Mouse (Mus musculus) neural tube, embryonic 14.5 days (tissue): ENCODE data around the gene Gm9964. TPM values are rescaled to one million over a fixed set of nuclear protein-coding genes. Genes with fewer than 3 reads are reported as not detected.
A peak's percentile ranks its signal among the peaks of the same experiment; 100 is the strongest.

Experiments
- ATAC-seq: fragments of 200-750 bp; cut with Nextera tagmentation; 2 replicates; pipeline ENCODE4 v1.8.0; 2017; ENCODE audit warnings: low read depth, mild to moderate bottlenecking, moderate TSS enrichment, moderate library complexity
- H3K27ac ChIP-seq: fragments of 300-500 bp; sonication (generic); 2 replicates; pipeline ENCODE4 v1.5.1; 2014; ENCODE audit warnings: low read depth, mild to moderate bottlenecking, control low read depth, low read length, moderate library complexity, mixed read lengths
- H3K27me3 ChIP-seq: fragments of 300-500 bp; sonication (generic); 2 replicates; pipeline ENCODE4 v1.6.1; 2014; ENCODE audit warnings: low read length; ENCODE audit not compliant: control insufficient read depth, insufficient read depth
- H3K36me3 ChIP-seq: fragments of 300-500 bp; sonication (generic); 2 replicates; pipeline ENCODE4 v1.6.1; 2014; ENCODE audit warnings: low read length, mixed read lengths; ENCODE audit not compliant: control insufficient read depth, insufficient read depth
- H3K4me1 ChIP-seq: fragments of 300-500 bp; sonication (generic); 2 replicates; pipeline ENCODE4 v1.6.1; 2014; ENCODE audit warnings: low read length; ENCODE audit not compliant: control insufficient read depth, insufficient read depth
- H3K4me2 ChIP-seq: fragments of 300-500 bp; sonication (generic); 2 replicates; pipeline ENCODE4 v1.6.1; 2014; ENCODE audit warnings: mild to moderate bottlenecking, low read depth, low read length, control low read depth
- H3K4me3 ChIP-seq: fragments of 300-500 bp; sonication (generic); 2 replicates; pipeline ENCODE4 v1.5.1; 2014; ENCODE audit warnings: low read depth, low read length, control low read depth, mixed read lengths
- H3K9ac ChIP-seq: fragments of 300-500 bp; sonication (generic); replicated peaks from 2 replicates; pipeline ENCODE4 v1.6.1; 2014; ENCODE audit warnings: low read depth, mild to moderate bottlenecking, control low read depth, low read length, mixed read lengths
- H3K9me3 ChIP-seq: fragments of 300-500 bp; sonication (generic); 2 replicates; pipeline ENCODE4 v1.6.1; 2016; ENCODE audit warnings: low read length; ENCODE audit not compliant: control insufficient read depth
- WGBS: fragments of 180-500 bp; shearing (Covaris S2); extraction: QIAGEN DNeasy Blood & Tissue Kit; methylation state at CpG from one replicate; pipeline ENCODE4 v1.1.7; 2014; 5-methylcytosine and 5-hydroxymethylcytosine counted together
- polyA plus RNA-seq: library from polyadenylated mRNA; unstranded; fragments of >200 nt; fragmentation: Nextera tagmentation; extraction: Ambion mirVana; gene quantifications from 2 replicates; pipeline ENCODE4 v1.2.1, GENCODE M21; 2014

The Gm9964 gene
- polyA plus RNA-seq, 1 experiment from 2014 or later = 0.29 TPM

DNA sequence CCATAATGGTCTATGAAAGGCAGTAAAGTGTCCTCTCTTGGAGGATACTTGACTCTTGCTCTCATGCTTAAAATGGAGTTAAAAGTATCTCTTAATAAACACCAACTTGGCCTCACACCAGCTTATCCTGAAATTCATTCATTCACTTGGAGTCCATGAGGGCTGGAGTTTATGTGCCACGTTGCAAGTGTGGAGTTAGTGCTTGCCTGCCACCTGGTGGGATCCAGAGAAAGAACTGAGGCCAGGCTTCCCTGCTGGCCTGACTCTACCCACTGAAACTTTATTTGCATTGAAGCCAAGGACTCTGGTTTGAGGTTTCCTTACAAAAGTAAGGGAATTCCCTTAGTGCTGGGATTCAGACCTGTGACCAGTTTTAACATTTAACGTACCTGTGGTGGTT is 6.2 kb downstream of the Gm9964 start:
- Histone ChIP-seq H3K27me3 (no peaks in the 10 kb centered on the region), H3K9me3 (no peaks in the 10 kb centered on the region), H3K4me1 (peaks cover 6% of the 10 kb centered on the region; the same call in 1 of the 2 replicates), H3K27ac (no peak overlapping the region), H3K4me3 (no peak overlapping the region), H3K36me3 (no peaks in the 10 kb centered on the region), H3K9ac (no peak overlapping the region), H3K4me2 (no peak overlapping the region)
- WGBS = 50% methylated on average over 2 of the region's 2 CpGs
- ATAC-seq = no peak

DNA sequence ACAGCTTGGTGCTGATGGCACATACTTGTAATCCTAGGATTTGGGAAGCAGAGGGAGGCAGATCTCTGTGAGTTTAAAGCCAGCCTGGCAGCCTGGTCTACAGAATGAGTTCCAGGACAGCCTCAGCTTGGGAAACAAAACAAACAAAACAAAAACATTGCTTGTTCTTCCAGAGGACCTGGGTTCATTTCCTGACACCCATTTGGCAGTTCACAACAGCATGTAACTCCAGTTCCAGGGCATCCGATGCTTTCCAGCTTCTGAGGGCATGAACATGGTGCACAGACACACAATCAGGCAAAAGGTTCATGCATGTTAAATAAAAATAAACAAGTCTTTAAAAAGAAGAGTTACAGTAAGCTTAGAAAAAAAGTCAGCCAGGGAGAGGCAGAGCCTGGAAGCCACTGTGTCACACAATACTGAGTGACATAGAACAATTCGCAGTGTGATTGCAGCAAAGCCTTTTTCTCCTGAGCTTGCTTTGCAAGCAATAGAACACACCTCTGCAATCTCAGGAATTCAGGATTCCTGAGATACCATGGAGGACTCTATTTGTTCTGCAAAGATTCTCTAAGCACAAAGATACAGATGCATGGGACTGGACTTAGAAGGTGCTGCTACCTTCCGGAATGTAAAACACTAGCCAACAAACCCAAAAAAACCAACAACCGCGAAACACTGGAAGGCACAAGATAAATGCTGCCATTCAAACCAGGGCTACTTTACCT is 7.6 kb downstream of the Gm9964 start:
- ATAC-seq = no peak
- Histone ChIP-seq H3K36me3 (no peaks in the 10 kb centered on the region), H3K9ac (no peak overlapping the region), H3K4me1 (peaks cover 6% of the 10 kb centered on the region; the same call in 1 of the 2 replicates), H3K27me3 (no peaks in the 10 kb centered on the region), H3K4me3 (no peak overlapping the region), H3K27ac (no peak overlapping the region), H3K4me2 (no peak overlapping the region), H3K9me3 (no peaks in the 10 kb centered on the region)
- WGBS = 89% methylated on average over 5 of the region's 5 CpGs

DNA sequence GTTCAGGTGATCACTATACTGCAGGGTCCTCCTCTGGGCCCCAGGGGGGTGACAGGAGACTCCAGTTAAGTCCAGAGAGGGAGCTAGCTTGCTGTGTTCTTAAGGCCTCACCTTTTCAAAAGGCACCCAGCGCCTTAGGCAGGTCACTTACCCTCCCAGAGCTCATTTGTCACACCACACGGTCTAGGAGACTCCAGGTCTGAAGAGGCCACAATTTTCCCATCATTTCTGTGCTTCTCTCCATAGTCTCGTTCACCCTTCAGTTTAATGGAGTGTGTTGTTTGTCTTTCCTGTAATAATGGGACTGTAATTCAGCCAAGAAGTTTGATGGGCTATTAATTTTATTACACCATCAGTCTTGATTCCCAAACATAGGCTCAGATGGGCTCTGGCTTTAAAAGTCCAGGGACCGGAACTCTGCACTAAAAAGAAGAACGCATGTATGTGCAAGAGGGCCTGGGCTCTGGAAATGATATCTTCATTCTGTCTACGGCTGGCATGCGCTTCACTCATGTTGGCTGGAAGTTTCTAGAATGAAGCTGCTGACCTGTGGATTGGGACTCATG is 8.3 kb downstream of the Gm9964 start:
- no peak; the same call in 1 of the 2 replicates for ATAC-seq
- H3K9ac ChIP-seq = no peak overlapping the region
- peak overlapping the region; percentile 60; the same call in 1 of the 2 replicates for H3K27ac ChIP-seq
- 38% methylated on average over 7 of the region's 7 CpGs for whole genome bisulfite sequencing
- no peaks in the 10 kb centered on the region for H3K9me3 ChIP-seq
- no peaks in the 10 kb centered on the region for H3K27me3 ChIP-seq
- H3K4me3 ChIP-seq = no peak overlapping the region
- H3K4me2 ChIP-seq = no peak overlapping the region
- peaks cover 6% of the 10 kb centered on the region; the same call in 1 of the 2 replicates for H3K4me1 ChIP-seq
- H3K36me3 ChIP-seq = no peaks in the 10 kb centered on the region

DNA sequence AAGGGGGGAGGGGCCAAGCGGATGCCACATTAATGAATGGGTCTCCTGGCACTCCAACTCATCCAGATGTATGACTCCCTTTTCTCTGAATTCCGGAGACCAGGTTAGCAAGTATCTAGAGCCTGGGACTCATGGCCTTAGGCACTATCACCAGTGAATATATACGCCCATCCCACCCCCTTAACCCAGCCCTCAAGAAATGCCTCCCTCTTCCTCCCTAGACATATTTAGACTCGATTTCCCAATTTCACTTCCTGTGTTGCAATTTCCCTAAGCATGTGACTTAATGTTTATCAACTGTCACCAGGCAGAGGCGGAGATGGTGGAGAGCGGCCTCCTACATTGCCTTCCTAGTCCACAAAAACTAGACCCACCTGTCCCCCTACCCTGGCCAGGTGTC is 9.3 kb downstream of the Gm9964 start:
- Histone ChIP-seq H3K9me3 (no peaks in the 10 kb centered on the region), H3K9ac (no peak overlapping the region), H3K36me3 (no peaks in the 10 kb centered on the region), H3K27me3 (no peaks in the 10 kb centered on the region), H3K4me3 (no peak overlapping the region), H3K4me1 (peaks cover 6% of the 10 kb centered on the region; the same call in 1 of the 2 replicates), H3K27ac (no peak overlapping the region), H3K4me2 (no peak overlapping the region)
- no peak for ATAC-seq
- 77% methylated on average over 6 of the region's 6 CpGs for WGBS

DNA sequence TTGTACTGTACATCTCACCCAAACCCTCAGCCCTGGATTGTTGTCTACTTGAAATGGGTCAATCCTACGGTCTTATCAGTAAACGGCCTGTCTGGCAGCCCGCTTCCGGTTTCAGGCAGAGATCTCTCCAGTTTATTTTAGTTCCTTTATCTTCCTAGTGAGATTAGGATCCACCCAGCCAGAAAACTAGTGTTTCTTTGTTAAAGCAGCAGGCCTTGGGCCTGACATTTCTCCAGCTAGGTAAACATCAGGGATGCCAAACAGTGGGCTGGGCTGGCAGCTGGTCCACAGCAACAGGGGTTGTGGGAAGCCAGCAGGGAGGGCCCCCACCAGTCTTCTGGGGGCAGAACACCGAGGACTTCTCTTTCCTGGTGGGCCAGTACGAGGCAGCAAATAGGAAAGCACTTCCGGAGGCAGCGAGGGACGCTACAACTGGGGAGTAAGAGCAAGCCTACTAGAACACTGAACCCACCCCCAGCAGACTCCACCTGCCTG is 10.4 kb downstream of the Gm9964 start:
- Histone ChIP-seq H3K27ac (no peak overlapping the region), H3K4me2 (no peak overlapping the region), H3K27me3 (no peaks in the 10 kb centered on the region), H3K9ac (no peak overlapping the region), H3K4me3 (no peak overlapping the region), H3K36me3 (no peaks in the 10 kb centered on the region), H3K9me3 (no peaks in the 10 kb centered on the region), H3K4me1 (peaks cover 6% of the 10 kb centered on the region; the same call in 1 of the 2 replicates)
- WGBS = 77% methylated on average over 9 of the region's 9 CpGs
- no peak for ATAC-seq

DNA sequence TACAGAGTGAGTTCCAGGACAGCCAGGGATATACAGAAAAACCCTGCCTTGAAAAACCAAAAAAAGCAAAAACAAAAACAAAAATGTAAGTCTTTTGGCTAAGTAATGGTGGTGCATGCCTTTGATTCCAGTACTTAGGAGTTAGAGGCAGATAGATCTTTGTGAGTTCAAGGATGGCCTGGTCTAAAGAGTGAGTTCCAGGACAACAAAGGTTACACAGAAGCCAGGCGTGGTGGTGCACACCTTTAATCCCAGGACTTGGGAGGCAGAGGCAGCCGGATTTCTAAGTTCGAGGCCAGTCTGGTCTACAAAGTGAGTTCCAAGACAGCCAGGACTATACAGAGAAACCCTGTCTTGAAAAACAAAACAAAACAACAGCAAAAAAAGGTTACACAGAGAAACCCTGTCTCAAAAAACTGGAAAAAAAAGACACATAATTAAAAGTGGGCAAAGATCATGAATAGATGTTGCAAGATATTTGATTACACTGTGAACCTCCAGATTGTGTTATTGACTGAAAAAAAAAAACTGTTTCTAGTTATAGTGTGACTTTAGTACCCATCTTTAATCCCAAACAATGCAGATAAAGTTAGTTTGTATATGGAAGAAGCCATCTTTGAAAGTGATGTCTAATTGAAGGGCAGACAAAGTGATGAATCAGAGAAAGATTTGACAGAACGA is 13.2 kb downstream of the Gm9964 start:
- Histone ChIP-seq H3K9ac (no peak overlapping the region), H3K27me3 (no peaks in the 10 kb centered on the region), H3K9me3 (no peaks in the 10 kb centered on the region), H3K4me1 (peaks cover 6% of the 10 kb centered on the region; the same call in 1 of the 2 replicates), H3K4me3 (no peak overlapping the region), H3K27ac (no peak overlapping the region), H3K4me2 (no peak overlapping the region), H3K36me3 (no peaks in the 10 kb centered on the region)
- ATAC-seq = no peak
- 94% methylated on average over 4 of the region's 4 CpGs for WGBS

DNA sequence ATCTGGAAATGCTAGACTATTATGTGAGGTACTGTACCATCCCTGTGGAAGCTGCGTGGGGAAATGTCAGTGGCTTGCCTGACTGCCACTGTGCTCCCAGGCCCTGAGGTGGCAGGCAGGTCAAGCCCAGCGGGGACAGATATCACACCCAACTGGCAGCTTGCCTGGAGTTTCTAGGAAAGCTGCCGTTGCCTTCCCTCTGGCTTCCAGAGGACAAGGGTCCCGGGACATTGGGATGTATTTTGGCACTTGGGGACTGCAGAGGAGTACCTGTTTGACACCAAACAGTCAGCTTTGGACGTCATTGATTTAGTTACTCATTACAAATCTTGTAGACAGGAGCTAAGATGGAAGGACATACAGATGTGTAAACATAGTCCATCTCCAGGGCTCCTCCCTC is 15.3 kb downstream of the Gm9964 start:
- ATAC-seq = no peak
- no peak overlapping the region for H3K4me2 ChIP-seq
- 76% methylated on average over 5 of the region's 5 CpGs for WGBS

DNA sequence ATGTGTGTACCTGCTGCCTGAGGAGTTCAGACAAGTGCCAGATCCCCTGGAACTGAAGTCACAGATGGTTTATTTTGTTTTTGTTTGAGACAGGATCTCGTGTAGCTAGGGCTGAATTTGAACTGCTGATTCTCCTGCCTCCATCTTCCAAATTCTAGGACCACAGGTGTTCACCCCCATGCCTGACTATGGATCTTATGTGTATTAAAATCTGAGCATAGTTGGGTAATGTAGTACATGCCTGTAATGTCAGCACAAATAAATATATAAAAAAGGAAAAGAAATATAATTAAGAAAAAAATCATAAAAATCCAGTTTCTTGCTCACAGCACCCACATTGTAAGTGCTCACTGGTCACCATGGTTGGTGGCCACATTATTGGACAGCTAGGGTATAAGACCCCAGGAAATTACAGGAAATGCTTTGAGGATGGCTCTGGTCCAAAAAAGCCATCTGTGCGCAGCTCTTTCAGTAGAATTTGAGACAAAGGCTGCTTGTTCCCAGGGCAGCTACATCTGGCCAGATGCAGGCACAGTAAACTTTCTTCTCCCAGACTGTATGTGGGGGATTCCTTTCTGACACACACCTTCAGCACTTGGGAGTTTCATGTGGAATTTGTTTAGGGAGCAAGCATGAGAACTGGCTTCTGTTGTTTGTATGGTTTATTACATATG is 16.8 kb downstream of the Gm9964 start:
- Histone ChIP-seq H3K9me3 (no peaks in the 10 kb centered on the region), H3K4me3 (no peak overlapping the region), H3K27me3 (no peaks in the 10 kb centered on the region), H3K36me3 (no peaks in the 10 kb centered on the region), H3K4me2 (no peak overlapping the region), H3K4me1 (no peaks in the 10 kb centered on the region), H3K9ac (no peak overlapping the region), H3K27ac (peak overlapping the region; percentile 52; the same call in 1 of the 2 replicates)
- ATAC-seq = no peak
- 51% methylated on average over 2 of the region's 2 CpGs for WGBS

More for the DNA sequence above, 15.3 kb downstream of the Gm9964 start:
- H3K27me3 ChIP-seq = no peaks in the 10 kb centered on the region
- no peaks in the 10 kb centered on the region for H3K9me3 ChIP-seq
- no peak overlapping the region for H3K27ac ChIP-seq
- no peaks in the 10 kb centered on the region for H3K4me1 ChIP-seq
- H3K36me3 ChIP-seq = no peaks in the 10 kb centered on the region
- no peak overlapping the region for H3K4me3 ChIP-seq
- H3K9ac ChIP-seq = no peak overlapping the region
